Mouse (Mus musculus): ENCODE results near the gene Tuba4a.

DNA sequence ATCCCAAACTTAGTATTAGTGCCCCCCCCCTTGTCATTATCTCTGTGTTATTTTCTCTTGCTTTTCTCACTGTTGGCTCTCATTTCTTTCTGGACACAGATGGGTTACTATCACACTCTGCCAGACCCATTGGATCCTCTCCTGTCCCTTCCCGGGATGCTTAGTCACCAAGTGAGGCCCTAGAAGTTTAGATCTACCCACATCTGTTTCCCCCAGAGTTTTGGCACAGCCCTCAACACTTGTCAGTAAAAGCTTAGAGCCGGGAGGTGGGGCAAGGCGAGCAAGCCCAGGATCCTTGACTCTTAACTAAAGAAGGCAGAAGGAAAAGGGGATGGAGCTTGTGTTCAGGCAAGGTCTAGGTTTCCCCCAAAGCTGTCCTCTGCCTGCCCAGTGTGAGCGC, 9.5 kb upstream of the Tuba4a start:
- TF ChIP-seq CTCF (IDR thresholded peaks at IDR 0.05) (no peak), EP300 (IDR thresholded peaks at IDR 0.05) (no peak)

Data from lung, postnatal 0 days (tissue).